Mouse (Mus musculus): ENCODE measurements around the gene Rnf38. TPM values are rescaled to one million over a fixed set of nuclear protein-coding genes. Genes with fewer than 3 reads are reported as not detected.

The Rnf38 gene
- total RNA-seq, 2 experiments from 2014 or later = 68.3 to 72.3 TPM

- no peak for DNase-seq (ENCODE audit: low spot score in 2 of 2)
- intact Hi-C loops (cut with DNase I) = no loop called here
Measured at GRCm38 (mm10) chr4:44160990-44161689, 72.4 kb downstream of the Rnf38 start.

GRCm38 (mm10) chr4:44159839-44160238 lies 73.8 kb downstream of the Rnf38 start:
- no peak for DNase-seq (ENCODE audit: low spot score in 2 of 2)
- intact Hi-C loops (cut with DNase I) = no loop called here

DNA sequence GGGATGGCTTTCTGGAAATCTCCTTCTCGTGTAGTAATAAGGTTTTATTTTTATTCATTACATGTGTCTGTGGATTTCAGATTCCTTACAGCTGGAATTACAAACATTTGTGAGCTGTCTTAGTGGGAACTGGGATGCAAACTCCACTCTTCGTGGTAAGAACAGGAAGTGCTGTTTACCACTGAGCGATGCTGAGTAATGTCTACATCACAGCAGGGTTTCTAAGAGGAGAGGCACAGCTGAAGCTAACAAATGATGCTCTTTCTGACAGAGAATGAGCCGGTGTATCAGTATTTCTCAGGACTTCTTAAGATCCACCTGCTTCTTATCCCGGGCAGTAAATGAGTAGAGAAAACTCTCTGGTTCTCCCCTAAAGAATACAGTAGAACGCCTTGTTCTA lies 77.1 kb downstream of the Rnf38 start:
- intact Hi-C loops (cut with DNase I) = no loop called here
- DNase-seq (ENCODE audit: low spot score in 2 of 2) = no peak

GRCm38 (mm10) chr4:44154884-44155283 lies 78.7 kb downstream of the Rnf38 start:
- intact Hi-C loops (cut with DNase I) = no loop called here
- no peak for DNase-seq (ENCODE audit: low spot score in 2 of 2)

- no peak for DNase-seq (ENCODE audit: low spot score in 2 of 2)
- intact Hi-C loops (cut with DNase I) = no loop called here
Measured at GRCm38 (mm10) chr4:44152904-44153303, 80.7 kb downstream of the Rnf38 start.

DNA sequence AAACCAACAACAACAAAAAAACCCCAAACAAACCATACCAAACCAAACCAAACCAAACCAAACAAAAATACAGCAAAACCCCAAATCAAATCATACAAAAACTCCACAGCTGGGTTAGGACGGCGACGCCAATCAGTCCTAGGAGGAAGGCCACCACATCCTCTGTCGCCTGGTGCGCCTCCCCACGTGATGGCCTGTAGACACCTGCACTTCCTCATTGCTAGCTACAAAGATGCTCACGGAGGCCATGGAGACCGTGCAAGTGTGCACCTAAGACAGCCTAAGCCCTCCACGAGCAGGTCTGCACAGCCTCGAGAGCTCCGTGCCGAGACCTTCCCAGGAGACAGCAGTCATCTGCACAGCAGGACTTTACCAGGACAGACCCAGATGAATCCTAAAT lies 106.8 kb downstream of the Rnf38 start:
- DNase-seq (ENCODE audit: low spot score in 2 of 2) = no peak
- intact Hi-C loops (cut with DNase I) = no loop called here

GRCm38 (mm10) chr4:44119410-44120201 lies 114.0 kb downstream of the Rnf38 start:
- intact Hi-C loops (cut with DNase I) = loop anchor here (2.0 kb wide), 1 partner anchor 55 kb away; no protein-coding TSS in a partner anchor
- no peak for DNase-seq (ENCODE audit: low spot score in 2 of 2)

GRCm38 (mm10) chr4:44115046-44115445 lies 118.5 kb downstream of the Rnf38 start:
- intact Hi-C loops (cut with DNase I) = no loop called here
- no peak for DNase-seq (ENCODE audit: low spot score in 2 of 2)

DNA sequence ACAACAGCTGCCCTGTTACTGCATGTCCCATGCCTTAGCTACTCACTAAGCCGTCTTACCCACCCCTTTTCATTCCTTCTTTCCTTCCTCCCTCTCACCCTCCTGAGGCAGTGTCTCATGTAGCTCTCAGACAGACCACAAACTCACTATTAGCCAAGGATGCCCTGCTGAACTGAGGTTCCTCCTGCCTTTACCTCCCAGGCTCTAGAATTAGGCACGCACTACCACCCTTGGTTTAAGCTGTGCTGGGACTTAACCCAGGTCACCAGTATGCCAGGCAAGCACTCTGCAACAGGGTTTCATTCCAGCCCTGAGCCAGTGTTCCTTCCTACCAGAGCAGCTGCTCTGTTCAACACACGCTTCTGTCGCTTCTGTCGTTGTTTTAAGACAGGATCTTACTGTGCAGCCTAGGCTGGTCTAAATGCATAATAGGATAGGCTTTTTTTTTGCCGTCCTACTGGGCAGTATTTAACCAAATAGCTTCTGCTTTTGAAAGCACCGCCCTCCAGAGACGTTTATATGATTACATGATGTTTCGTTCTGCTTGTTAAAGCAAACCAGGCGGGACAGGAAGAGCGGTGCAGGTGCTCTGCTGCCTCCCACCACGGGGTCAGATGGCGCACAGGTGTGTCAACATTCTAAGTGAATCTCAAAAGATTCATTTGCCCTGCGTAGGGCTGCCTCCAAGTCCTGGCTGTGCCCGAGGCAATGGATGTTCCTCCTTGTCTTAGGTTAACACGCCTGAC lies 120.0 kb downstream of the Rnf38 start:
- DNase-seq (ENCODE audit: low spot score in 2 of 2) = peak in 1 of 2 experiments; percentile 48
- intact Hi-C loops (cut with DNase I) = no loop called here

DNA sequence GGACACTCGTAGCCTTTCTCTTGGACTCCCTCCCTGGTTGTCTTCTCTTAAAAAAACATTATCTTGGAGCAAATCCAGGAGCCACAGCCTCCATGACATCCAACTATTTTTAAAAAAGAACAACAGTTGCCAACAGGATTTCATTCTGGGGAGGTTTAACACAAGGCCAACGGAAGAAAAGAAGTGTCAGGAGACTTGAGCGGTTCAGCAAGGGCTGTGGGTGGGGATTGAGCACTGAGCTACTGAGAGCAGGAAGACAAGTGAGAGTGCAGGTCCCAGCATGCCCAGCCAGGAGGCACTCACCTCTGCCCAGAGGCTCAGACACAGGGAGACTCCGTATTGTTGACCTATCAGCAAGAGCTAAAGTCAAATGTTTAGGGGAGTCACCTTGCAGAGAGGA lies 120.8 kb downstream of the Rnf38 start:
- no peak for DNase-seq (ENCODE audit: low spot score in 2 of 2)
- intact Hi-C loops (cut with DNase I) = no loop called here

DNA sequence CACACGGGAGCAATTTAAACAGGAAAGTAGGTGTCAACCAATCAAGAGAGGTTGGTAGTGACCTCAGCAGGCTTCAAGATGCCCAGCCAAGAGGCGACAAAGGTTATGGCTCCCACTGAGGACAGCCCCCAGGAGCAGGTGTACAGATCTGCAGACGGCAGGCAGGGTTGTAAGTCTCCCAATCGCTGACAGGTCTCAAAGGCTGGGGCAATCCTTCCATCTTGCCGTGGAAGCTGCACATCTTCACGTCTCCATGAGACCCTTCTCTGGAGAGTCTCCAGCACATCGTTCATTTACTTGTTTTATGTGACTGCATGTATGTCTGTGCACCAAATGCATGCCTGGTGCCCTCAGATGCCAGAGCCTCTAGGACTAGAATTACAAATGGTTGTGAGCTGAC lies 122.8 kb downstream of the Rnf38 start:
- intact Hi-C loops (cut with DNase I) = no loop called here
- DNase-seq (ENCODE audit: low spot score in 2 of 2) = no peak

GRCm38 (mm10) chr4:44108297-44108696 lies 125.3 kb downstream of the Rnf38 start:
- DNase-seq (ENCODE audit: low spot score in 2 of 2) = no peak
- intact Hi-C loops (cut with DNase I) = no loop called here

GRCm38 (mm10) chr4:44107339-44107738 lies 126.2 kb downstream of the Rnf38 start:
- no peak for DNase-seq (ENCODE audit: low spot score in 2 of 2)
- intact Hi-C loops (cut with DNase I) = no loop called here

- intact Hi-C loops (cut with DNase I) = no loop called here
- no peak for DNase-seq (ENCODE audit: low spot score in 2 of 2)
Measured at GRCm38 (mm10) chr4:44106297-44106821, 127.2 kb downstream of the Rnf38 start.

DNA sequence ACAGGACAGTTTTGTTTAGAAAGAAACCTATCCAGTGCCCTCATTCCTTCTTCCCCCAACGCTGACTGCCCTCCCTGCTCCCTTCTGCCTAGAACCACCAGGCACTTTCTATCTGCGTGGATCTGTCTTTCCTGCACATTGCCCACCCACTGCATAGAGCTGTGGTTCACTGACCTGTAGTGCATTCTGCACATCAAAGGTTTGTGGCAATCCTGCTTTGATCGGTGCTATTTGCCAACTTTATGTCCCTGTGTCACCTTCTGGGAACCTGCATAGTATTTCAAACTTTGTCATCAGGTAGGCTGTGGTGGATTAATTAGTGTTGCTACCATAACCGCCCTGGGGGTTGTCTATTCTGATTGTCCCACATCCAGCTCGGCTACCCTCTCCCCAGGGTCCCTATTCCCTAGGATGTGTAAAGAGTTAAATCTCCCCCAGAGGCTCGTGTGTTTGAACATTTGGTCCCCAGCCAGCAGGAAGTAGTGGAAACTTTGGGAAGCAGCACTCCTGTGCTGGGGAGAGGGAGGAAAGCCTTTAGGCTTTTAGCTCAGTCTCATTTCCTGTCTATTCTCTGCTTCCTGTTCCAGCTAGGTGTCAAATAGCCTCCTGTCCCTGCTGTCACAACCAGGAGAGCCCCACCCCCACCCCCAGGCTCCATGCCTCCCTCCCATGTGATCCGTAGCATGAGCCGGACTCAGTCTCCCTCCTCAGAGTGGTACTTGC lies 129.2 kb downstream of the Rnf38 start:
- intact Hi-C loops (cut with DNase I) = no loop called here

DNA sequence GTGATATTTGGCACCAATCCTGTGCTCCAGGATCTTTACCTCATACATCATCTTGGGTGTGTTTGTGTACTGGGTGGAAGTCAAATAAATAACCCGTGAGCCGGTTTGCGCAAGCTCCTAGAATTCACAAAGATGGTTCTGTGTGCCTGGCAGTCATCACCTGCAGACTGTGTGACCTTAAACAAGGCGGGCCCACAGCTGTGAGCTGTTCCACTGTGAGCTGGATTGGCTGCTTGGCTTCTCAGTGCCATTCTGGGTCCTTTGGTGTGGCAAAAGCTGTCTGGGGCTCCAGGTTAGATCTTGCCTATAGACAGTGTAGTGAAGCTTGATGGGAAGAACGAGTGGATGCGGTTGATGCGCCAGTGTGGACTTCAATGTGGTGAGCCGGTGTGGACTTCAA lies 130.0 kb downstream of the Rnf38 start:
- DNase-seq (ENCODE audit: low spot score in 2 of 2) = no peak

More for the DNA sequence above, 129.2 kb downstream of the Rnf38 start:
- no peak for DNase-seq (ENCODE audit: low spot score in 2 of 2)

DNA sequence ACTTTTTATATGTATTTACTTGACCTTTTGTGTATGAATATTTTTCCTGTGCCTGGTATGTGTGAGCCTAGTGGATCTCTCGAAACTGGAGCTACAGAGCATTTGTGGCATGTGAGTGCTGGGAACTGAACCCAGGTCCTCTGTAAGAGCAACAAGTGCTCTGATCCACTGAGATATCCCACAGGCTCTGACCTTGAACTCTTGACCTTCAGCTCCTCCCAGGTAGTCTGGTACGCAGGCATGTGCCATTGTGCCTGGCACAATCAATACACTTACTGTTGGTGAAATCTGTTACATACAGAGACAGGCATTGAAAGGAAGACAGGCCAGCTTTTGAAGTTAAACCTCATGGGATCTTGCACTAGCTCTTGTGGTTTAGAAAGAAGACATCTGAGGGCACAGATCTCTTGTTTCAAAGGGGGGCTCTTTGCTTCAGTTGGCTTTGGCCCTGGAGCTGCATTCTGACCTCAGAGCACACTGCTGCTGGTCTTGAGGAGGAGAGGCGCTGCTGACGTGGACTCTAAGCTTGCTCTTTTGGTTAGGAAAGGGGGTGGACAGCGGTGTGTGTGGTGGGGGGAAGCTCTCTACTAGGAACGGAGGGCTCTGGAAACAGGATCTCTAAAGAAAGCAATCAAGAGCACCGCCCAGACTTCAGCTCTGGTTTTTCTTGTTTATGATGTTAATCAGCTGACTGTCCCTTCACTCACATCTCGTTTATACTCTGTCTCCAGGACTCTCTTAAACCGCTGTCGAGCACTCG lies 135.8 kb downstream of the Rnf38 start:
- DNase-seq (ENCODE audit: low spot score in 2 of 2) = no peak
- intact Hi-C loops (cut with DNase I) = no loop called here

More for the DNA sequence above, 130.0 kb downstream of the Rnf38 start:
- intact Hi-C loops (cut with DNase I) = no loop called here

- intact Hi-C loops (cut with DNase I) = no loop called here
- DNase-seq (ENCODE audit: low spot score in 2 of 2) = no peak
Measured at GRCm38 (mm10) chr4:44094475-44094874, 139.1 kb downstream of the Rnf38 start.

DNA sequence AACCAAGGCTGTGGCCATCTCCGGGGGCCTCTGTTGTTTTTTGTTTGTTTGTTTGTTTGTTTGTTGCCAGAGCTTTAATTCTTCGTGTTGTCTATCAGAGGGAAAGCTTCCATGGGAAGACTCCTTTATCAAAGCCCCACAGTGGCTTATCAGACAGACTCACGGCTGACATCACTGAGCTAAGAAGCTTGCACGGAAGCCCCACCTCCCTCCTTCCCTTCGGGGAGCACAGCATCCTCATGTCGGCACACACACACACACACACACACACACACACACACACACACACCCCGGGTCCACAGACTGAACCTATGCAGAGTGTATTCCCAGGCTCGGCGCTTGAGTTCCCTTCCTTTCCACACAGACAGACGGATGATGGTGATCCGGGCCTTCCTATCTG lies 141.2 kb downstream of the Rnf38 start:
- DNase-seq (ENCODE audit: low spot score in 2 of 2) = no peak
- intact Hi-C loops (cut with DNase I) = no loop called here

Data from left cerebral cortex, postnatal 14 days (tissue).